Mouse (Mus musculus): ENCODE data around the gene Pim3. TPM values are rescaled to one million over a fixed set of nuclear protein-coding genes. Genes with fewer than 3 reads are reported as not detected.

Pim3 gene
- polyA plus RNA-seq, 1 experiment from 2014 or later = 45.6 TPM

DNA sequence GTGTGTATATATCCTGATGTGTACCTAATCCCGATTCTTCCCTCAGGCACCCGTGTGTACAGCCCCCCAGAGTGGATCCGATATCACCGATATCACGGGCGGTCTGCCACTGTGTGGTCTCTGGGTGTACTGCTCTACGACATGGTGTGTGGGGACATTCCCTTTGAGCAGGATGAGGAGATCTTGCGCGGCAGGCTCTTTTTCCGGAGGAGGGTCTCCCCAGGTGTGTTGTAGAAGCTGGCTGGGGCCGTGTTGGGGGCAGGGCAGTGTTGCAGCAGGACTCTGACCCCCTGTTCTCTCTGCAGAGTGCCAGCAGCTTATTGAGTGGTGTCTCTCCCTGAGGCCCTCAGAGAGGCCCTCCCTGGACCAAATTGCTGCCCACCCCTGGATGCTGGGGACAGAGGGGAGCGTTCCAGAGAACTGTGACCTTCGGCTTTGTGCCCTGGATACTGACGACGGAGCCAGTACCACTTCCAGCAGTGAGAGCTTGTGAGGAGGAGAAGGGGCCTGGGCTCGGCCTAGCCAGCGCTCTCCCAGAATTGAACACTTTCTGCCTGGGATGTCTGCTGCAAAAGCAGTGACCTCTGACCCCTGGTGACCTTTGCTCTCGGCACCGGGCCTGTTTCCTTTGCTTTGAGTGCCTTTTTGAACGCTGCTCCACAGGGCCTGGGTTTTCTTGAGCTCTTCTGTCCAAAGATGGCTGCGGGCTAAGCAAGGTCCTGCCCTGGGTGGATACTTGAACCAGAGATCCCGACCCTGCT is 2.5 kb downstream of the Pim3 start:
- no peaks in the 10 kb centered on the region for H3K27me3 ChIP-seq
- peak overlapping the region; percentile 94 for H3K9ac ChIP-seq
- peak overlapping the region; percentile 88 for H3K4me2 ChIP-seq
- 36% methylated on average over 22 of the region's 22 CpGs for WGBS
- H3K36me3 ChIP-seq = peaks cover 43% of the 10 kb centered on the region
- peak overlapping the region; percentile 93 for H3K4me3 ChIP-seq
- peaks cover 30% of the 10 kb centered on the region for H3K4me1 ChIP-seq (replicated peaks)
- H3K27ac ChIP-seq = peak overlapping the region; percentile 98
- H3K9me3 ChIP-seq = no peaks in the 10 kb centered on the region
- ATAC-seq (ENCODE audit: low FRiP score) = peak; percentile 28

DNA sequence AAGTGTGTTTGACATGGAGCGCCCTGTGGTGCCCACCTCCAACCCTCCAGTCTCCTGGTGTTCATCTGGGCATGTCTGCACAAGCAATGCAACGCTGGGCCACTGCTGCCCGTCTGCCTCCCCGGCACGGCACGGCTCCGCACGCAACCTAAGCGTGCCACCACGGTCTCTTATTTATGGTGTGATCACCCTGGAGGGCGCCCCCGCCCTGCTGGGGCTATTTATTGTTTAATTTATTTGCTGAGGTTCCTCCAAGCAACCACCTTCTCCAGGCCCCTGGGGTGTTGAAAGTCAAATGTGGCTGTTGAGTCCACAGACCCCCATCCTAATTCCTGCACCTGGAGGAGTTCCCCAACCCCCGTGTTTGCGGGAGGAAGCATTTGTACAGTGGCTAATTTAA is 3.1 kb downstream of the Pim3 start:
- Histone ChIP-seq H3K36me3 (peaks cover 43% of the 10 kb centered on the region), H3K4me1 (replicated peaks) (peaks cover 30% of the 10 kb centered on the region), H3K4me3 (peak overlapping the region; percentile 93; the same call in 1 of the 2 replicates), H3K4me2 (peak overlapping the region; percentile 88), H3K9ac (peak overlapping the region; percentile 94), H3K27me3 (no peaks in the 10 kb centered on the region), H3K9me3 (no peaks in the 10 kb centered on the region), H3K27ac (no peak overlapping the region)
- 90% methylated on average over 14 of the region's 14 CpGs for WGBS
- ATAC-seq (ENCODE audit: low FRiP score) = no peak

- Histone ChIP-seq H3K9me3 (no peaks in the 10 kb centered on the region), H3K4me1 (replicated peaks) (peaks cover 30% of the 10 kb centered on the region), H3K4me3 (no peak overlapping the region), H3K36me3 (peaks cover 43% of the 10 kb centered on the region), H3K9ac (peak overlapping the region; percentile 35; the same call in 1 of the 2 replicates), H3K27ac (no peak overlapping the region), H3K27me3 (no peaks in the 10 kb centered on the region), H3K4me2 (no peak overlapping the region)
- 86% methylated on average over 4 of the region's 4 CpGs for WGBS
- ATAC-seq (ENCODE audit: low FRiP score) = no peak
Measured at GRCm38 (mm10) chr15:88865888-88866695, 4.1 kb downstream of the Pim3 start.

GRCm38 (mm10) chr15:88866934-88867356 is 5.0 kb downstream of the Pim3 start:
- Histone ChIP-seq H3K9ac (peak overlapping the region; percentile 35; the same call in 1 of the 2 replicates), H3K4me1 (replicated peaks) (peaks cover 24% of the 10 kb centered on the region), H3K9me3 (no peaks in the 10 kb centered on the region), H3K27me3 (no peaks in the 10 kb centered on the region), H3K4me3 (no peak overlapping the region), H3K27ac (no peak overlapping the region), H3K36me3 (peaks cover 43% of the 10 kb centered on the region), H3K4me2 (no peak overlapping the region)
- no peak for ATAC-seq (ENCODE audit: low FRiP score)
- 53% methylated on average over 7 of the region's 7 CpGs for WGBS

GRCm38 (mm10) chr15:88867368-88868023 is 5.5 kb downstream of the Pim3 start:
- Histone ChIP-seq H3K27me3 (no peaks in the 10 kb centered on the region), H3K9ac (no peak overlapping the region), H3K27ac (no peak overlapping the region), H3K36me3 (peaks cover 43% of the 10 kb centered on the region), H3K9me3 (no peaks in the 10 kb centered on the region), H3K4me1 (replicated peaks) (peaks cover 24% of the 10 kb centered on the region), H3K4me2 (no peak overlapping the region), H3K4me3 (no peak overlapping the region)
- ATAC-seq (ENCODE audit: low FRiP score) = no peak
- WGBS = 39% methylated on average over 5 of the region's 5 CpGs

DNA sequence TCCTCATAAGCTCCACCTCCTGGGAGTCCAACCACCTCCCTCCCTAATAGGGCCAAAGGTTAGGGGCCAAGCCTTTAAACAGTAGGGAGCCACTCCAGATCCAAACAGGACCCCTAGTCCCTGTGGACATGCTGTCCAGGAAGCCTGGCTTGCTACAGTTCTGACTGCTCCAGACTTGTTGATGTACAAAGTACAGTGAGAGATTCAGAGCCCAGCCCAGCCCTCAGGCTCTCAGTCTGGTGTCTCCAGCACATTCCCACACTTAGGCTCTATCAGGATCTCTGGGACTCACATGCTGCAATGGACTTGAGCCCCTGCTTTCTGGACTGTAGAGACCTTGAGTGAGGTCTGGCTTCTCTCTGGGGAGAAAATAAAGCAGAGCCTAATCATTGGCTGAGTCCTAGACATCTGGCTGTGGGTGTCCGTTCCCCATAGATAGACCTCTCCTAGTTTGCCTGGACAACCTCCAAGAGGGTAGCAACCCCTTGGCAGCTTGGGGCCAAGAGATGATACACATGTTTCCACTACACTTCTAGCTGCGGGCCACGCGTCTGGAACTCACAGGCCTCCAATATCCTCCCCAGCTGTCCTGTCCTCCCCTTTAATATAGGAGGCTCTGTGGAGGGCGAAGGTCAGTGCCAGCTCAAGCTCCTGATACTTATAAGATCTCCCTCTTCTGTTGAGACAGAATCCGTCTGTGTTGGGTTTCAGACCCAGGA is 6.2 kb downstream of the Pim3 start:
- Histone ChIP-seq H3K4me3 (no peak overlapping the region), H3K4me1 (replicated peaks) (peaks cover 24% of the 10 kb centered on the region), H3K4me2 (no peak overlapping the region), H3K27me3 (no peaks in the 10 kb centered on the region), H3K36me3 (peaks cover 43% of the 10 kb centered on the region), H3K9me3 (no peaks in the 10 kb centered on the region), H3K27ac (no peak overlapping the region), H3K9ac (no peak overlapping the region)
- WGBS = 93% methylated on average over 6 of the region's 6 CpGs
- ATAC-seq (ENCODE audit: low FRiP score) = no peak

- peaks cover 29% of the 10 kb centered on the region for H3K36me3 ChIP-seq
- 72% methylated on average over 5 of the region's 5 CpGs for WGBS
- no peak overlapping the region for H3K4me2 ChIP-seq
- peaks cover 8% of the 10 kb centered on the region for H3K4me1 ChIP-seq (replicated peaks)
- H3K9ac ChIP-seq = no peak overlapping the region
- H3K27me3 ChIP-seq = peaks cover 3% of the 10 kb centered on the region; the same call in 1 of the 2 replicates
- H3K4me3 ChIP-seq = no peak overlapping the region
- H3K9me3 ChIP-seq = no peaks in the 10 kb centered on the region
- H3K27ac ChIP-seq = no peak overlapping the region
- no peak for ATAC-seq (ENCODE audit: low FRiP score)
Measured at GRCm38 (mm10) chr15:88870418-88871185, 8.6 kb downstream of the Pim3 start.

GRCm38 (mm10) chr15:88874061-88874460 is 12.1 kb downstream of the Pim3 start:
- no peak overlapping the region for H3K9ac ChIP-seq
- H3K4me2 ChIP-seq = no peak overlapping the region
- no peak overlapping the region for H3K27ac ChIP-seq
- H3K36me3 ChIP-seq = no peaks in the 10 kb centered on the region
- no peak overlapping the region for H3K4me3 ChIP-seq
- H3K9me3 ChIP-seq = no peaks in the 10 kb centered on the region
- H3K4me1 ChIP-seq (replicated peaks) = peaks cover 10% of the 10 kb centered on the region
- WGBS = 89% methylated on average over 3 of the region's 3 CpGs
- ATAC-seq (ENCODE audit: low FRiP score) = no peak
- peaks cover 8% of the 10 kb centered on the region; the same call in 1 of the 2 replicates for H3K27me3 ChIP-seq

GRCm38 (mm10) chr15:88874477-88874876 is 12.5 kb downstream of the Pim3 start:
- peaks cover 8% of the 10 kb centered on the region; the same call in 1 of the 2 replicates for H3K27me3 ChIP-seq
- ATAC-seq (ENCODE audit: low FRiP score) = no peak
- H3K36me3 ChIP-seq = no peaks in the 10 kb centered on the region
- H3K9ac ChIP-seq = no peak overlapping the region
- H3K4me3 ChIP-seq = no peak overlapping the region
- no peaks in the 10 kb centered on the region for H3K9me3 ChIP-seq
- no peak overlapping the region for H3K4me2 ChIP-seq
- WGBS = 92% methylated on average over 6 of the region's 6 CpGs
- peaks cover 10% of the 10 kb centered on the region for H3K4me1 ChIP-seq (replicated peaks)
- no peak overlapping the region for H3K27ac ChIP-seq

GRCm38 (mm10) chr15:88875625-88876081 is 13.7 kb downstream of the Pim3 start:
- Histone ChIP-seq H3K27ac (no peak overlapping the region), H3K27me3 (peaks cover 8% of the 10 kb centered on the region; the same call in 1 of the 2 replicates), H3K9ac (no peak overlapping the region), H3K9me3 (no peaks in the 10 kb centered on the region), H3K36me3 (no peaks in the 10 kb centered on the region), H3K4me3 (no peak overlapping the region), H3K4me2 (no peak overlapping the region), H3K4me1 (replicated peaks) (peaks cover 10% of the 10 kb centered on the region)
- ATAC-seq (ENCODE audit: low FRiP score) = no peak
- 32% methylated on average over 10 of the region's 10 CpGs for WGBS

Measured in hindbrain, embryonic 13.5 days (tissue).